Mouse (Mus musculus) left cerebral cortex, adult 18-20 months (tissue): ENCODE data around the gene Gdpgp1. TPM values are rescaled to one million over a fixed set of nuclear protein-coding genes. Genes with fewer than 3 reads are reported as not detected.

Source experiments
- DNase-seq, 2 experiments: peaks; one replicate each; pipeline ENCODE4 v3.0.0; 2021 to 2022; ENCODE audit warnings: low spot score in 2 of 2, mixed read lengths in 1 of 2
- total RNA-seq, 2 experiments: library from RNA; stranded (reverse); gene quantifications; 2 replicates each; pipeline ENCODE4 v1.2.3; 2021

The Gdpgp1 gene
- total RNA-seq, 2 experiments from 2014 or later, result 5.3 to 6.4 TPM

- no peak for DNase-seq
These were observed 33.4 kb upstream of the Gdpgp1 start for GRCm38 (mm10) chr7:80199286-80199685.

GRCm38 (mm10) chr7:80199851-80200587 is 32.6 kb upstream of the Gdpgp1 start:
- DNase-seq, result no peak

GRCm38 (mm10) chr7:80200588-80200945 is 32.1 kb upstream of the Gdpgp1 start:
- DNase-seq, result no peak

- no peak for DNase-seq
These were observed 31.6 kb upstream of the Gdpgp1 start for GRCm38 (mm10) chr7:80200963-80201539.

GRCm38 (mm10) chr7:80201888-80202540 is 30.7 kb upstream of the Gdpgp1 start:
- DNase-seq, result no peak

GRCm38 (mm10) chr7:80202961-80203360 is 29.7 kb upstream of the Gdpgp1 start:
- no peak for DNase-seq

GRCm38 (mm10) chr7:80203638-80204096 is 29.0 kb upstream of the Gdpgp1 start:
- no peak for DNase-seq

GRCm38 (mm10) chr7:80204362-80204761 is 28.3 kb upstream of the Gdpgp1 start:
- DNase-seq, result no peak

- DNase-seq, result no peak
These were observed 27.7 kb upstream of the Gdpgp1 start for GRCm38 (mm10) chr7:80204961-80205360.

- DNase-seq, result no peak
These were observed 26.7 kb upstream of the Gdpgp1 start for GRCm38 (mm10) chr7:80205705-80206589.

GRCm38 (mm10) chr7:80207314-80207731 is 25.3 kb upstream of the Gdpgp1 start:
- DNase-seq, result no peak

GRCm38 (mm10) chr7:80208026-80208642 is 24.5 kb upstream of the Gdpgp1 start:
- DNase-seq, result no peak

GRCm38 (mm10) chr7:80208738-80209430 is 23.8 kb upstream of the Gdpgp1 start:
- DNase-seq, result no peak

- DNase-seq, result no peak
These were observed 23.0 kb upstream of the Gdpgp1 start for GRCm38 (mm10) chr7:80209669-80210068.

- DNase-seq, result no peak
These were observed 21.7 kb upstream of the Gdpgp1 start for GRCm38 (mm10) chr7:80210982-80211381.

GRCm38 (mm10) chr7:80213604-80214003 is 19.1 kb upstream of the Gdpgp1 start:
- no peak for DNase-seq

- DNase-seq, result no peak
These were observed 18.2 kb upstream of the Gdpgp1 start for GRCm38 (mm10) chr7:80214459-80214858.

- DNase-seq, result peak; percentile 68 to 82
These were observed 17.3 kb upstream of the Gdpgp1 start for GRCm38 (mm10) chr7:80215398-80215797.

GRCm38 (mm10) chr7:80216566-80216965 is 16.1 kb upstream of the Gdpgp1 start:
- DNase-seq, result no peak

- DNase-seq, result no peak
These were observed 14.0 kb upstream of the Gdpgp1 start for GRCm38 (mm10) chr7:80218666-80219065.
